Mouse (Mus musculus): ENCODE data around the gene Klk13.
A peak's percentile ranks its signal among the peaks of the same experiment; 100 is the strongest.
"Not testable (repeated sequence)": the region's sequence is repeated elsewhere in the genome, so short reads cannot be mapped to it uniquely, and the experiment has no call there.

The Klk13 gene

GRCm38 (mm10) chr7:43712267-43712666 is at the start of gene Klk13:
Klk13 (plus strand) TSS chr7:43712567.
- no peak for DNase-seq

- no peak for DNase-seq
These were observed 49.6 kb upstream of the Klk13 start for GRCm38 (mm10) chr7:43662804-43663203.

GRCm38 (mm10) chr7:43667221-43667620 is 45.1 kb upstream of the Klk13 start:
- DNase-seq = not testable (repeated sequence)

DNA sequence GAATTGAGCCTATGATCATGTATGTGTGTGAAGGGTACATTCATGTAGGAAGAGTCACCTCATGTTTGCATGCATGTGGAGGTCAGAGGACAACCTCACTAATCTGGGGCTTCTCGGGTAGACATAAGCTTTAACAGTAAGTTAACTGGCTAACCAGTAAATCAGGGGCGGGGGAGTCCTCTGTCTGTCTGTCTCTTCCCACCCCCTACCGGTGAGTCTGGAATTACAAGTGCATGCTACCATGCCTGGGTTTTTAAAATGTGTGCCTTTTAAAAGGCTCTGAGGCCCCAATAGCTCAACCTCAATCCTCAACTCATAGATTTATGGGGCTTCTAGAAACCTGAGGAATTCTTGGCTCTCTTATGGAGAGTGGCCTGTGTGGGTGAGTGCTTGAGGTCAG is 43.8 kb upstream of the Klk13 start:
- no peak for DNase-seq

GRCm38 (mm10) chr7:43671064-43671808 is 41.1 kb upstream of the Klk13 start:
- DNase-seq = no peak

DNA sequence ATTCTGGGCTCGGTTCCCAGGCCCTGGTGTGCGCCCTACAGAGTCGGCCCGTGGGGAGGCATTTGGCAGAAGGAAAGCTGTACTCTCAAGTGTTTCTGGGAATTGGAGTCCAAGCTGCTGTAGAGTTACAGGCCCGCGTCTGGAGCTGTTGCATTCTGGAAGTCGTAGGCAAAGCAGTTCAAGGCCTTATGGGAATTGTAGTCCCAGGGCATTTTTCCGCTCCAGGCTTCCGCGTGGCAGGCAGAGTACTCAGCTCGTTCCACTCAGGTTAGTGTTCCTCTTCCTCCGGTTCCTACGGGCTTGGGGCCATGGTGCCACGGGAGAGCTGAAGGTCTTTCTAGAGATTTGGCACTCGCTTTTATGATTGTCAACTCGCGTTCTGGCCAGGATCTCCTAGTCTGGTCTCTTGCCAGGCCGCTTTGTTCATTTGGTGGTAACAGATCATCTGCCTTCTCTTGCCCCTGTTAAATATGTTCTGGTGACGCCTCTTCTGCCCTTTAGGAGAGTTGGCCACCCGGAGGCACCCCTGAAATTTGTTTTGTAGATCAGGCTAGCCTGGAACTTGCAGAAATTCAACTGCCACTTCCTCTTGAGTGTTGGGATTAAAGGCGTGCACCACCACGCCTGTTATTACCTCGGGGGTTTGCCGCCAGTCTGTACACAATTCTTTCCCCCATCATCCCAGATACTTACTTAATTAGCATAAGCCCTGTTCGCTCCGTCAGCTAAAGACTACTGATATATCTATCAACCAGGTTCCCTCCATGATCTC is 40.4 kb upstream of the Klk13 start, which contains the start of gene Ctu1:
TSS of gene Ctu1 (plus strand) at position 208 of the 772 bp plus-strand sequence.
- DNase-seq = peak; percentile 95

- no peak for DNase-seq
These were observed 39.6 kb upstream of the Klk13 start for GRCm38 (mm10) chr7:43672581-43673260.

DNA sequence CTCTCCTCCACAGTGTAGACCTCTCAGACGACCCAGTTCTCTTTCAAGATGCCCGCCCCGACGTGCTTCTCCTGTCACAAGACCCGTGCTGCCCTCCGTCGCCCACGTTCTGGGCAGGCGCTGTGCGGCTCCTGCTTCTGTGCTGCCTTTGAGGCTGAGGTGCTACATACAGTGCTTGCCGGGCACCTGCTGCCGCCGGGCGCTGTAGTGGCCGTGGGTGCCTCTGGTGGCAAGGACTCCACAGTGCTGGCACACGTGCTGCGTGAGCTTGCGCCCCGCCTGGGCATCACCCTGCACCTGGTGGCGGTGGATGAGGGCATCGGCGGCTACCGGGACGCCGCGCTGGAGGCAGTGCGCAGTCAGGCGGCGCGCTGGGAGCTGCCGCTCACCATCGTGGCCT is 37.3 kb upstream of the Klk13 start:
- no peak for DNase-seq

GRCm38 (mm10) chr7:43678517-43678916 is 33.9 kb upstream of the Klk13 start:
- peak; percentile 34 for DNase-seq

DNA sequence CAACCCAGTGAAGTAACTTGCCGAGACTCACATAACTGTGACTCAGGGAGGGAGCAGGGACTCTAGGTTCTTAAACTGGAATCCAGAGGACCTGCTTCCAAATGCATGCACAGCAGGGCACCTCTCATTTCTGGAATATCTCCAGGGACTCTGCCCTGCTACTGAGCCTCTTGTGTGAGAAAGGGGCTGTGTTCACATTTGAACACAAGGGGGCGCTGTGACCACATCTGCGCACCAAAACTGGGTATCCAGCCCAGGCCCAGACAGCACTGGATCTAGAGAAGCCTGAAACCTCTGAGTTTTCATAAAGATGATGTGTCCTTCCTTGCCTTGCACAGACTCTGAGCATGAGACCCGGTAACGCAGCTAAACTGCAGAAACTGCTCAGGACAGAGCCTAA is 31.4 kb upstream of the Klk13 start:
- peak; percentile 53 for DNase-seq

DNA sequence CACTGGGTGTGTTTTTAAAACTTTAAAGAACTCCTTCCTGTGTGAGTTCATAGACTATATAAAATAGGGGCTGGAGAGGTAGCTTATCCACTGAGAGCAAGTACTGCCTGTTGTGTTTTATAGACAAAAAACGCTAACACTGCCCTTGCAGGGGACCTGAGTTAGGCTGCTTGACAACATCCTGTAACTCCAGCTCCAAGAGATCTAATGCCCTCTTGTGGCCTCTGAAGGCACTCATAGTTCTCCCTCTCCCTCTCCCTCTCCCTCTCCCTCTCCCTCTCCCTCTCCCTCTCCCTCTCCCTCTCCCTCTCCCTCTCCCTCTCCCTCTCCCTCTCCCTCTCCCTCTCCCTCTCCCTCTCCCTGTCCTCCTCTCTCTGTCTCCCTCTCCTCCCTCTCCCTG is 29.9 kb upstream of the Klk13 start:
- not testable (repeated sequence) for DNase-seq

GRCm38 (mm10) chr7:43685088-43685487 is 27.3 kb upstream of the Klk13 start:
- DNase-seq = no peak

GRCm38 (mm10) chr7:43690118-43690517 is 22.2 kb upstream of the Klk13 start, which contains the start of gene Klk14:
Klk14 (plus strand) TSS chr7:43690418.
- DNase-seq = no peak

DNA sequence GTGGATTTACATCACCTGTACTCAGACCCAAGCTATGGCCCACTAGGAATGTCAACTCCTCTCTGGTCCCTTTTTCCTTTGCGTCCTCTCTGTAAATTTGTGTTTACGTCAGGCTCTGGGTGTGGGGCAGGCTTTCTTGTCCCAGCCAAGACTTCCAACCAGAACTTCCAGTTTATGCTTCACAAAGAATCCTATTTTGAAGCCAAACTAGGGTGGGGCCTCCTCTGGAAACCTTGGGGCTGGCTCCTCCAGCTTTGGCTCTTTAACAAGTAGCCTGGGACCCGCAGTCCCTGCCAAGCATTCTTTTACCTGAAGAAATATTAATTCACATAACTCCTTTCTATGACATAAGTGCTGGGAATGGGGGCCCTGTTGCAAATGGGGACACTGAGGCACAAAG is 2.3 kb upstream of the Klk13 start:
- no peak for DNase-seq

- DNase-seq = no peak
These were observed 550 bp downstream of the Klk13 start for GRCm38 (mm10) chr7:43712917-43713316.

DNA sequence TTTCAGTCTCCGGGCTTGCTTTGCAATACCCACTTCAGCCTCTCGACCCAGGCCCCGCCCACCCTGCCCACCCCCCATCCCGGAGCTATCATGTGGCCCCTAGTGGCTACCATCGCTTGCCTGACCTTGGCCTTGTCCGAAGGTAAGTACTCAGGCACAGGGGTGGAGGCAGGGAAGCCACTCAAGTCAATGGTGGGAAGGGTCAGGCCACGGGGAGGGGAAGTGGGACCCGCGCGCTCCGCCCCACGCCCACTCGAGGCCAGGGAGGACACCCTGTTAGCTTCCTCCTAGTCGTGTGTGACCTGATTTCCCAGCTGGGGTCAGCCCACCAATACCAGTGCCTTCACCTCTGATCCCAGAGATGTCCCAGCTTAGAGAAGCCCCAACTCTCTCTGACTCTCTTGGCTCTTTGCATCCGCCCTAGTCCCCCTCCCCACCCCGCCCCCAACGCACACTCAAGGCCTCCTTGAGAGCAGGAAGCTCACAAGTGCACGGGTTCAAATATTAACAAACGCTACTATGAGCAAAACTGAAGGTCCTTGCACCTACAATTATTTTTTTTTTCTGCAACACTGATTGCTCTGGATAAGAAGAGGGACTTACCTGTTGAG is 1.5 kb downstream of the Klk13 start:
- no peak for DNase-seq

DNA sequence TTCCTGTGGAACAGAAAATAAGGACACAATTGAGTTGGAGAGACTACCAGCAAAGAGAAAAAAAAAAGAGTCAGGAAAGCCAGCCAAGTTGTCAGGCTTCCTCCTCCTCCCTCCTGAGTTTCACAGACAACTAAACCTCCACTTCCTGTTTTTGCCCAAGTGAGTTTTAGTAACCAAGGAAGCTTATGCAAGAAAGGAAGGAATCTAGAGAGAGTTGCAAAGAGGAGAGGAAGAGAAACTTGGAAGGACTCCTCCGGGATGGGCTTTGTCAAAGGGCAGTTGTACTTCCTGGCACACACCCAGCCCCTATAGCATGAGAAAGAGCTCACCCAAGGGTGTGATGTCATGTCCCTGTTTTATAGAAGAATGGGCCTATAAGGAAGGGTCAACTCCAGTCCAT is 35.4 kb downstream of the Klk13 start:
- peak; percentile 27 for DNase-seq

- no peak for DNase-seq
These were observed 40.4 kb downstream of the Klk13 start for GRCm38 (mm10) chr7:43752806-43753205.

- DNase-seq = no peak
These were observed 54.1 kb downstream of the Klk13 start for GRCm38 (mm10) chr7:43766484-43766883.

DNA sequence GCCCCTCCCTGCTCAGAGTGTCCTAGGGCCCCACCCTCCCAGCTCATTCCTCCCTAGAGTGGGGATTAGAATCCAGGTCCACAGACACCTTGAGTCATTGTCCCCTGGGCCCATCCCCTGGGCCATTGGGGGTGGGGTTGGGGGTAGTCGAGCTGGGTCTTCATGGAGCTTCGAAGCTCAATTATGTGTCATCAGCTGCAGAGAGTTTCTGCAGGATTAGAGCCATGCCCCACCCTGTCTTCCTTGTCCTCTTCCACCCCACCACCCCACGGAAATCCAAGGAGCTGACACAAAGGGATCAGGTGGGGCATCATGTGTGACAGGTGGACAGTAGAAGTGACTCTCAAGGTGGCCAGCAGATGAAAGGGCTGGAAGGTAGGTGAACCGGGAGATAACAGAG is 56.2 kb downstream of the Klk13 start, which contains the start of gene Klk12:
TSS of gene Klk12 (plus strand) at position 301 of the 400 bp plus-strand sequence.
- DNase-seq = no peak

DNA sequence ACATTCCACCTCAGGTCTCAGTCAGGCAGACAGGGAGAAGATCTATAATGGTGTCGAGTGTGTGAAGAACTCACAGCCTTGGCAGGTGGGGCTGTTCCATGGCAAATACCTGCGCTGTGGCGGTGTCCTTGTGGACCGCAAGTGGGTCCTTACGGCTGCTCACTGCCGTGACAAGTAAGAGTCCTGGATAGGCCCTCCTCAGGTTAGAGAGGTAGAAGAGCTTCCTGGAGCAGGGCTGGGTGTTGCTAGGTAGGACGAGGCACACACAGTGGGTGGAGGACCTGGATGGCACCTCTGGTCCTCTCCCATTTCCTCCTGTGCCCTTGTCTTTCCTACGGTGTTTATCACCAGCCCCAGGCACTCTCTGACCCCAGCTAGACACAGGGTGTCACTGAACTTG is 57.3 kb downstream of the Klk13 start:
- DNase-seq = no peak

DNA sequence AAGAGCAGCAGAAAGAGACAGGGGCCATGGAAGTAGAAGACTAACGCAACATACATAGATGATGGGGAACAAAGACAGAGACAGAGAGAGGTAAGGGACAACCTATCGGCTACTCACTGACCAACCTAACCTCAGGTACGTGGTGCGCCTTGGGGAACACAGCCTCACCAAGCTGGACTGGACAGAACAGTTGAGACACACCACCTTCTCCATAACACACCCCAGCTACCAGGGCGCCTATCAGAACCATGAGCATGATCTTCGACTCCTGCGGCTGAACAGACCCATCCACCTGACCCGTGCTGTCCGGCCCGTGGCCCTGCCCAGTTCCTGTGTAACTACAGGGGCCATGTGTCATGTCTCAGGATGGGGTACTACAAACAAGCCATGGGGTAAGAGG is 58.3 kb downstream of the Klk13 start:
- DNase-seq = no peak

- no peak for DNase-seq
These were observed 59.5 kb downstream of the Klk13 start for GRCm38 (mm10) chr7:43771916-43772315.
